Comparison of ENCODE assay signal across 8 mouse cellular contexts in the genomic region with DNA sequence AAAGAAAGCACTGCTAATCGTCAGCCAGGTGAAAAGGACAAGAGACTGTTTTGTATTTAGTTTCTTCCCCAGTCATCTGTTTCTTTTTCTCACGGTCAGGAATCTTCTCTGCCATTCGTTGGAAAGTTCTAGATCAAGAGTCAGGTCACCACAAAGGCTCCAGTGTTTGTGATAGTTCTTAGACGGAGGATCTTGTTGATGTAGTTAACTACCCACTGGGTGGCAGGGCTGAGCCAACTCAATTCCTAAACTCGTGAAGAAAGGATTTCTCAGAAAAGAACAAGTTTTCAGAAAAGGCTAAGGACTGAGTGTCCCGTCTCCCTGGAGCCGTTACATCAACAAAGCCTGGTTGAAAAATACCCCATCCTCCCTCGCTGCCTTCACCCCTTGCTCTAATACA. TPM values are rescaled to one million over a fixed set of nuclear protein-coding genes. Genes with fewer than 3 reads are reported as not detected.
DNase-seq lines count a peak whose midpoint lies in the region; ATAC-seq and TF ChIP-seq lines count a peak whose summit lies in the region.

No protein-coding gene starts in this region.

- peak; percentile 85 for TF ChIP-seq CTCF in kidney, postnatal 0 days (IDR thresholded peaks at IDR 0.05; ENCODE audit: low read depth)

- H3K4me1 ChIP-seq in kidney, postnatal 0 days (replicated peaks; ENCODE audit: insufficient read depth, low read length) = peaks cover 12% of the 10 kb centered on the region; the same call in 1 of the 2 replicates

- peak overlapping the region; percentile 57 for H3K27ac ChIP-seq in kidney, postnatal 0 days

- no peak for ATAC-seq in kidney, postnatal 0 days (replicated peaks; ENCODE audit: low FRiP score, low read depth)
- ATAC-seq in megakaryocyte progenitor cell, adult 5-6 weeks (replicated peaks; ENCODE audit: poor library complexity) = peak; percentile 75

- H3K9me3 ChIP-seq in kidney, postnatal 0 days (replicated peaks; ENCODE audit: low read length) = no peaks in the 10 kb centered on the region

- WGBS in kidney, postnatal 0 days = 6% methylated on average over 8 of the region's 8 CpGs

- H3K27me3 ChIP-seq in kidney, postnatal 0 days (ENCODE audit: insufficient read depth, low read length) = no peaks in the 10 kb centered on the region

- no peak overlapping the region for H3K4me3 ChIP-seq in kidney, postnatal 0 days (replicated peaks; ENCODE audit: low read depth, low read length)

- no peak overlapping the region for H3K4me2 ChIP-seq in kidney, postnatal 0 days (ENCODE audit: low read length)

- peak; percentile 46 to 56 for DNase-seq in frontal cortex, postnatal 36 days (ENCODE audit: low spot score in 2 of 2)
- DNase-seq in frontal cortex, postnatal 25 days (ENCODE audit: low spot score in 2 of 2) = no peak
- DNase-seq in A20 (ENCODE audit: low read depth, low spot score) = peak; percentile 57
- DNase-seq in T-cell, adult 2 months (ENCODE audit: low spot score) = peak; percentile 73
- peak; percentile 84 for DNase-seq in fibroblast of lung, adult 2 months (ENCODE audit: low read depth)
- DNase-seq in kidney, postnatal 0 days (ENCODE audit: low spot score) = peak; percentile 91
- DNase-seq in thymus, postnatal 4 days = peak; percentile 77

- no peaks in the 10 kb centered on the region for H3K36me3 ChIP-seq in kidney, postnatal 0 days (ENCODE audit: insufficient read depth, low read length)

- no peak overlapping the region for H3K9ac ChIP-seq in kidney, postnatal 0 days (ENCODE audit: low read depth, low read length)

RNA-seq across cellular contexts. Expression of a gene that starts 6.6 kb away (rescaled TPM):
- 241 and 254 TPM in 2 replicates for polyA plus RNA-seq in kidney, postnatal 0 days (2015; fragmentation: Nextera tagmentation; extraction: Ambion mirVana)
- total RNA-seq in megakaryocyte progenitor cell, adult 5-6 weeks (2015) = 103 and 139 TPM in 2 replicates
- 94.6 and 128 TPM in 2 replicates for total RNA-seq in megakaryocyte progenitor cell, adult 5-6 weeks (2017)

RNA-seq across cellular contexts. Expression of a gene that starts 25.6 kb away (rescaled TPM):
- not detected in 2 replicates for polyA plus RNA-seq in kidney, postnatal 0 days (2015; fragmentation: Nextera tagmentation; extraction: Ambion mirVana)
- total RNA-seq in megakaryocyte progenitor cell, adult 5-6 weeks (2015) = not detected in 2 replicates
- not detected in 2 replicates for total RNA-seq in megakaryocyte progenitor cell, adult 5-6 weeks (2017)

RNA-seq across cellular contexts. Expression of a gene that starts 26.2 kb away (rescaled TPM):
- polyA plus RNA-seq in kidney, postnatal 0 days (2015; fragmentation: Nextera tagmentation; extraction: Ambion mirVana) = 0.07 and 0.10 TPM in 2 replicates
- total RNA-seq in megakaryocyte progenitor cell, adult 5-6 weeks (2015) = not detected in 2 replicates
- total RNA-seq in megakaryocyte progenitor cell, adult 5-6 weeks (2017) = not detected in 2 replicates

RNA-seq across cellular contexts. Expression of a gene that starts 42.8 kb away (rescaled TPM):
- 26.0 and 28.2 TPM in 2 replicates for polyA plus RNA-seq in kidney, postnatal 0 days (2015; fragmentation: Nextera tagmentation; extraction: Ambion mirVana)
- 27.0 and 30.4 TPM in 2 replicates for total RNA-seq in megakaryocyte progenitor cell, adult 5-6 weeks (2015)
- 50.7 and 59.5 TPM in 2 replicates for total RNA-seq in megakaryocyte progenitor cell, adult 5-6 weeks (2017)

RNA-seq across cellular contexts. Expression of a gene that starts 45.2 kb away (rescaled TPM):
- polyA plus RNA-seq in kidney, postnatal 0 days (2015; fragmentation: Nextera tagmentation; extraction: Ambion mirVana) = 1.2 and 1.3 TPM in 2 replicates
- total RNA-seq in megakaryocyte progenitor cell, adult 5-6 weeks (2015) = not detected in 2 replicates
- not detected in 2 replicates for total RNA-seq in megakaryocyte progenitor cell, adult 5-6 weeks (2017)

Comparison
In these comparisons a context has a peak if more than half of its experiments do, and no peak if none do; other contexts are left out.
1. DNase-seq: peak in frontal cortex, postnatal 36 days (2 of 2), A20 (single experiment), T-cell, adult 2 months (single experiment), fibroblast of lung, adult 2 months (single experiment), kidney, postnatal 0 days (single experiment) and thymus, postnatal 4 days (single experiment); none in frontal cortex, postnatal 25 days (0 of 2).